Mouse (Mus musculus): ENCODE results near the gene H2-Q6. TPM values are rescaled to one million over a fixed set of nuclear protein-coding genes. Genes with fewer than 3 reads are reported as not detected.
"Not testable (repeated sequence)": the region's sequence is repeated elsewhere in the genome, so short reads cannot be mapped to it uniquely, and the experiment has no call there.

Gene H2-Q6
- polyA plus RNA-seq, 1 experiment from 2014 or later = 1.4 TPM

DNA sequence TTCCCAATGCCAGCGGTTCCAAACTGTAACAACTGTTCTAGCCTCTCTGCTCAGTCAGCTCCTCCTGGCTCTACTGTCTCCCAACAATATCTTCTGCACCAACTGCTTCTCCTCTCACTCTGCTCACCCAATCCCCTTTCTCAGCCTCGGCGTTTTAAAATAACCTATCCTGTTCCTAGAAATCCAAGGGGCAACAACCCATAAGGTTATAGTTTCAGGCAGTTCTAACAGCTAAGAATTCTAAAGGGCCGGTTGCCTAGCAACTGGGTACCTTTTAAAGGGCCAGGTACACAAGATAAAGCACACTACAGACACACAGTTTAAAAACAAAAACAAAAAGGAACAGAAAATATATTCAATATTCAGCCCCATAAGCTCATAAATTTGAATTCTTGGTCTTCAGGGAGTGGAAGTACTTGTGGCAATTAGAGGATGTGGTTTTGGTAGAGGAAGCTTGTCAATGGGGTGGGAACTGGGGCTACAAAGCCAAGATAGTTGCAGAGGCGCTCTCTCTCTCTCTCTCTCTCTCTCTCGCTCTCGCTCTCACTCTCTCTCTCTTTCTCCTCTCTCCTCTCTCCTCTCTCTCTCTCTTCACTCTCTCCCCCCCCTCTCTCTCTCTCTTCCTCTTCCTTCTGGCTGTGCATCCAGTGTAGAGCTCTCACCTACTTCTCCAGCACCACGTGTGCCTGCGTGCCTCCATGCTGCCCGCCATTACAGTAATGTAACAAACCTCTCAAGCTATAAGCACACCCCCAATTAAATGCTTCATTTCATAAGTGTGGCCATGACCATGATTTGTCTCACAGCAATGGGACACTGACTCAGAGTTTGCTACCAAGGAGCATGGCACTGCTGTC is 9.1 kb upstream of the H2-Q6 start:
- not testable (repeated sequence) for H3K4me3 ChIP-seq (ENCODE audit: low read depth, low read length); H3K4me1 ChIP-seq (ENCODE audit: control insufficient read depth, insufficient read depth, low read length); H3K4me2 ChIP-seq (ENCODE audit: low read depth, low read length); H3K36me3 ChIP-seq (ENCODE audit: control insufficient read depth, insufficient read depth, low read length); H3K27me3 ChIP-seq (ENCODE audit: control insufficient read depth, insufficient read depth, low read length); H3K9me3 ChIP-seq (ENCODE audit: control insufficient read depth, low read length); H3K9ac ChIP-seq (replicated peaks; ENCODE audit: low read depth, low read length); H3K27ac ChIP-seq (ENCODE audit: low read depth, low read length)
- ATAC-seq (ENCODE audit: low read depth) = peak; percentile 71; the same call in 1 of the 2 replicates
- WGBS = no CpG with 5 or more reads among the region's 10 CpGs

DNA sequence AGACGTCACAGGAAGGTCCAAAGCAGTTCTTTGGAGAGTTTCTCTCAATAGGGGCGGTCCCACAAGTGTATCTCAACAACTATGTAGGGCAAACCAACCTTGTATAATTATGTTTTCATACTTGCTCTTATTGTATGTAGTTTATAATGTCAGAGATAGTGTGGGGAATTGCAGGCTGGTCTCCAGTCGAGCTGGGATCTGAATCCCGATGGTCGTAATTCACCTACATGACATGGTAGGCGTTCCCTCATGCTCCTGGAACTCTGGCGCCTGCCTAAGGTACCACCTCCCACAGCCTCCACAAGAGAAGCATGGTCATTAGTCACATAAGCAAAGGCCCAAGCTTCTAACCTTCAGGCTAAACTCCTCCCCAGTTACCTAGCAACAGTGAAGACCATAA is 5.9 kb upstream of the H2-Q6 start:
- Histone ChIP-seq H3K27ac (ENCODE audit: low read depth, low read length) (no peak overlapping the region), H3K27me3 (ENCODE audit: control insufficient read depth, insufficient read depth, low read length) (no peaks in the 10 kb centered on the region), H3K4me1 (ENCODE audit: control insufficient read depth, insufficient read depth, low read length) (no peaks in the 10 kb centered on the region), H3K4me3 (ENCODE audit: low read depth, low read length) (no peak overlapping the region), H3K36me3 (ENCODE audit: control insufficient read depth, insufficient read depth, low read length) (no peaks in the 10 kb centered on the region), H3K9ac (replicated peaks; ENCODE audit: low read depth, low read length) (no peak overlapping the region), H3K4me2 (ENCODE audit: low read depth, low read length) (no peak overlapping the region), H3K9me3 (ENCODE audit: control insufficient read depth, low read length) (no peaks in the 10 kb centered on the region)
- ATAC-seq (ENCODE audit: low read depth) = no peak
- WGBS = 49% methylated on average over 7 of the region's 7 CpGs

DNA sequence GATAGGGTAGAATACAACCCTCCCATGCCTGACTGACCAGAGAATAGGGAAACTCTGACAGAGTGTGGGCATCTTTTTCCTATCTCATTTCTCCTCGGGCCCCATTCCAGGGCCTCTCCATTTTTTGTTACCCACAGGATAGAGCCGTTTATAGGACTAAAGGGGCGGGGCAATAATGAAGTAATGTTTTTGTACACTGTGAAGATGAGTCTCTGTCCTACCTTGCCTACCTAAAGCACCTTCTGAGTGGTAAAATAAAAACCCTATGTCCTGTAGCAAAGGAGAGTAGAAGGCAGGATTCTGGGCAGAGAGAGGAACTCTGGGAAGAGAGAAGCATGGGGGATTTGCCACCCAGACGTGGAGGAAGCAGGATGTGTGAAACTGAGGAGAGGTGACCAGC is 5.1 kb upstream of the H2-Q6 start:
- not testable (repeated sequence) for H3K4me2 ChIP-seq (ENCODE audit: low read depth, low read length); H3K4me1 ChIP-seq (ENCODE audit: control insufficient read depth, insufficient read depth, low read length); ATAC-seq (ENCODE audit: low read depth); H3K27me3 ChIP-seq (ENCODE audit: control insufficient read depth, insufficient read depth, low read length); H3K36me3 ChIP-seq (ENCODE audit: control insufficient read depth, insufficient read depth, low read length); H3K9ac ChIP-seq (replicated peaks; ENCODE audit: low read depth, low read length); H3K4me3 ChIP-seq (ENCODE audit: low read depth, low read length); H3K9me3 ChIP-seq (ENCODE audit: control insufficient read depth, low read length); H3K27ac ChIP-seq (ENCODE audit: low read depth, low read length)
- WGBS = 76% methylated on average over 4 of the region's 4 CpGs

DNA sequence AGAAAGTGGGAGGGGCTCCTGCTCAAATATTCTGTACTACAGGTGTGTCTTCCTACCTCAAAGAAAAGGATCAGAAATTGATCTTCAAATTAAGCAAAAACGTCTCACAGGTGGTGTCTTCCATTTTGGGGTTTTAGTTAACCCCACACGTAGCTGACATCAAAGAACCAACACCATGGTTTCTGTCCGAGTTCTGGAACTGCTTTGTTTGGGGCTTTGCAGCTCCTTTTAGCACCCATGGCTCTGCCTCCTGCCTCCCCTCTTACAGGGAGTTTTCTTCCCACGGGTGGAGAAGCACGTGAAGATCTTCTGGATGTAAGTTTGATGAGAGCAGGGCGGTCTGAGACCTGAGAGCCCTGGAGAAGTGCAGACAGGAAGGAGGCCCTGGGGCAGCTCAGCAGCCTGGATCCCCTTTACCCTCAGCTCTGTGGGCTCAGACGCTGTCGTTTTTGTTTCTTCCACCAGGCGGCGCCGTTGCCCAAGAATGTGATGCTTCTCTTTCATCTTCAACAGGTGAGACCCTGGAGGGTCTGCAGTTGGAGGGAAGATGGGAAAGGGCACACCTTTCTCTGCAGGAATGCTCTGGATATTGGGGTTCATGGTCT is 4.3 kb upstream of the H2-Q6 start:
- H3K9me3 ChIP-seq (ENCODE audit: control insufficient read depth, low read length); H3K36me3 ChIP-seq (ENCODE audit: control insufficient read depth, insufficient read depth, low read length); H3K27ac ChIP-seq (ENCODE audit: low read depth, low read length); H3K9ac ChIP-seq (replicated peaks; ENCODE audit: low read depth, low read length); H3K4me1 ChIP-seq (ENCODE audit: control insufficient read depth, insufficient read depth, low read length); H3K4me3 ChIP-seq (ENCODE audit: low read depth, low read length); H3K27me3 ChIP-seq (ENCODE audit: control insufficient read depth, insufficient read depth, low read length); ATAC-seq (ENCODE audit: low read depth); H3K4me2 ChIP-seq (ENCODE audit: low read depth, low read length): not testable (repeated sequence)
- WGBS = 19% methylated on average over 11 of the region's 11 CpGs

DNA sequence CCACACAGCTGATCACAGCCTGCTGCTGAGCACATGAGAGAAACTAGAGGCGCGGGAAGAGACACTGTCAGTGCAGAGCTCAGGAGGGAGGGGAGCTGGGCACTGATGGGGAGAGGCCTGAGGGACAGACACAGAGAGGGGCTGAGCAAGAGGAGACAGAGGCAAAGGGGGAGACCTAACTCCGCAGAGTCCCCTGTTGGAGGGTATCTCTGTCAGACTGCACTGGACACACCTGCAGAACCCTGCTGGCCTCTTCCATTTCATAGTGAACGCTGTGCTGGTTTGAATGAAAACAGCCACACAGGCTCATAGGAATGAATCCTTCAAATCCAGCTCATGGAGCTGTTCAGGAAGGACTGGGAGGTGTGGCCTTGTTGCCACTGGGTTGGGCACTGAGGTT is 3.3 kb upstream of the H2-Q6 start:
- not testable (repeated sequence) for H3K4me2 ChIP-seq (ENCODE audit: low read depth, low read length); H3K27ac ChIP-seq (ENCODE audit: low read depth, low read length); H3K36me3 ChIP-seq (ENCODE audit: control insufficient read depth, insufficient read depth, low read length); H3K9ac ChIP-seq (replicated peaks; ENCODE audit: low read depth, low read length); ATAC-seq (ENCODE audit: low read depth); H3K27me3 ChIP-seq (ENCODE audit: control insufficient read depth, insufficient read depth, low read length); H3K4me1 ChIP-seq (ENCODE audit: control insufficient read depth, insufficient read depth, low read length); H3K9me3 ChIP-seq (ENCODE audit: control insufficient read depth, low read length); H3K4me3 ChIP-seq (ENCODE audit: low read depth, low read length)
- 93% methylated on average over 4 of the region's 4 CpGs for WGBS

DNA sequence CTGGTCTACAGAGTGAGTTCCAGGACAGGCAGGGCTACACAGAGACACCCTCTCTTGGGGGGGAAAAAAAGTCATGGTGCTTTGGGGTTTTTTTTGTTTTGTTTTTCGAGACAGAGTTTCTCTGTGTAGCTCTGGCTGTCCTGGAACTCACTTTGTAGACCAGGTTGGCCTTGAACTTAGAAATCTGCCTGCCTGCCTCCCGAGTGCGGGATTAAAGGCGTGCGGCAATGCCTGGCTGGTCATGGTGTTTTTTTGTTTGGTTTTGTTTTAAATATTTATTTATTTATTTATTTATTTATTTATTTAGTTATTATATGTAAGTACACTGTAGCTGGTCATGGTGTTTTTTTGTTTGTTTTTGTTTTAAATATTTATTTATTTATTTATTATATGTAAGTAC is 2.3 kb upstream of the H2-Q6 start:
- H3K4me2 ChIP-seq (ENCODE audit: low read depth, low read length); H3K4me1 ChIP-seq (ENCODE audit: control insufficient read depth, insufficient read depth, low read length); H3K9ac ChIP-seq (replicated peaks; ENCODE audit: low read depth, low read length); H3K27ac ChIP-seq (ENCODE audit: low read depth, low read length); ATAC-seq (ENCODE audit: low read depth); H3K27me3 ChIP-seq (ENCODE audit: control insufficient read depth, insufficient read depth, low read length); H3K4me3 ChIP-seq (ENCODE audit: low read depth, low read length); H3K9me3 ChIP-seq (ENCODE audit: control insufficient read depth, low read length); H3K36me3 ChIP-seq (ENCODE audit: control insufficient read depth, insufficient read depth, low read length): not testable (repeated sequence)
- WGBS = 89% methylated on average over 5 of the region's 5 CpGs

DNA sequence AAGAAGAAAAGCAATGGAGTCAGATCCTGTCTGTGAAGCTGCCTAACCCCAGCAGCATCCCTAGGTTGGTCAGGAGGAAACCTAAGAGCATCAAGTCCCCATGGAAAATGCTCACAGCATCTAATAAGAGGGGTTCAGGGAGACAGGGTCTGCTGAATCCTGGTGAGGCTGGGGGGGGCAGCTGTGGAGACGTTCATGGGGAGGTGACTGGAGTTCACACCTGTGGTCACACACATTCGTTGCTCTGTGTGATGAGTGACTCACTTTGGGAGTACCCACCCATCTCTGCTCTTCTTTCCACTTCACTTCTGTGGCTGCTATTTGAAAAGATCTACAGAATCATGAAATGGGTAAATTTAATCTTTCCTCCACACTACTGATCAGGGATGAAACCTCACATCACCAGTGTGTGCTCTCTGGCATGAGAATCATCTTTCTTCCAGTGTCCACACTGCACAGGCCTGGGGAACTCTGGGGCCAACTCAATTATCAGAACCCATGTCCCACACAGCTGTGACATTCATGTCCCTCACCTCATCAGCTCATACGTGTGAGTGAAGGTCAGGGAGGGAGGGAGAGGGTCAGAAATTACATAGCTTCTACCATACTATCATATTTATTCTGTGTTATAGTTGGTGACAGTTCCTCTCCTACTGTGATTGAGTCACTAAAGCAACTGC is 1.4 kb upstream of the H2-Q6 start:
- H3K27ac ChIP-seq (ENCODE audit: low read depth, low read length); ATAC-seq (ENCODE audit: low read depth): not testable (repeated sequence)
- WGBS = 74% methylated on average over 3 of the region's 3 CpGs

DNA sequence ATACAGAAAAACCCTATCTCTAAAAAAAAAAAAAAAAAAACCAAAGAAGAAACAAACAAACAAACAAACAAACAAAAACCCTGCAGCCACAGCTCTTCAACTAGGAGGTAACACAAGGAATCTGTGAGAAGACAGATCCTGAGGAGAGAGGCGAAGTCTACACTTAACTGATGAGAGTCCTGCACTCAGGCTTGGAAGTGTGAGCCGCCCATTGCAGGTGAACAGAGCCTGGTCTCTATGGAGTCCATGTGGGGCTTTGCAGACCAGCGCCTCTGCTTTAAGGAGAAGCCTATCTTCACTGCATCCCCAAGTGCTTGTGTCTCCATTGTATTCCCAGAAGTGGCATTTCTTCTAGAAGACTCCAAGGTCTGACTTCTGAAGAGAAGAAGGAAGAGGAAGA is 544 bp upstream of the H2-Q6 start:
- not testable (repeated sequence) for ATAC-seq (ENCODE audit: low read depth); H3K27me3 ChIP-seq (ENCODE audit: control insufficient read depth, insufficient read depth, low read length); H3K36me3 ChIP-seq (ENCODE audit: control insufficient read depth, insufficient read depth, low read length); H3K4me1 ChIP-seq (ENCODE audit: control insufficient read depth, insufficient read depth, low read length); H3K27ac ChIP-seq (ENCODE audit: low read depth, low read length); H3K4me3 ChIP-seq (ENCODE audit: low read depth, low read length); H3K9me3 ChIP-seq (ENCODE audit: control insufficient read depth, low read length); H3K4me2 ChIP-seq (ENCODE audit: low read depth, low read length); H3K9ac ChIP-seq (replicated peaks; ENCODE audit: low read depth, low read length)
- 87% methylated on average over 3 of the region's 3 CpGs for WGBS

More for the DNA sequence above, 1.4 kb upstream of the H2-Q6 start:
- not testable (repeated sequence) for H3K4me1 ChIP-seq (ENCODE audit: control insufficient read depth, insufficient read depth, low read length); H3K4me3 ChIP-seq (ENCODE audit: low read depth, low read length); H3K4me2 ChIP-seq (ENCODE audit: low read depth, low read length); H3K27me3 ChIP-seq (ENCODE audit: control insufficient read depth, insufficient read depth, low read length); H3K36me3 ChIP-seq (ENCODE audit: control insufficient read depth, insufficient read depth, low read length); H3K9me3 ChIP-seq (ENCODE audit: control insufficient read depth, low read length); H3K9ac ChIP-seq (replicated peaks; ENCODE audit: low read depth, low read length)

DNA sequence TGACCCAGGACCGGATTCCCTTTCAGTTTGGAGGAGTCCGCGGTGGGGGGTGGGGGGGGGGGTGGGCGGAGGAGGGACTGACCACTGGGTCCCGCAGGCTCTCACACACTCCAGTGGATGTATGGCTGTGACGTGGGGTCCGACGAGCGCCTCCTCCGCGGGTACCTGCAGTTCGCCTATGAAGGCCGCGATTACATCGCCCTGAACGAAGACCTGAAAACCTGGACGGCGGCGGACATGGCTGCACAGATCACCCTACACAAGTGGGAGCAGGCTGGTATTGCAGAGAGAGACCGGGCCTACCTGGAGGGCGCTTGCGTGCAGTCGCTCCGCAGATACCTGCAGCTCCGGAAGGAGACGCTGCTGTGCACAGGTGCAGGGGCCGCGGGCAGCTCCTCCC is 824 bp downstream of the H2-Q6 start:
- Histone ChIP-seq H3K4me2 (ENCODE audit: low read depth, low read length) (peak overlapping the region; percentile 54; the same call in 1 of the 2 replicates), H3K4me3 (ENCODE audit: low read depth, low read length) (peak overlapping the region; percentile 29; the same call in 1 of the 2 replicates)
- peak; percentile 52 for ATAC-seq (ENCODE audit: low read depth)
- H3K9ac ChIP-seq (replicated peaks; ENCODE audit: low read depth, low read length); H3K4me1 ChIP-seq (ENCODE audit: control insufficient read depth, insufficient read depth, low read length); H3K36me3 ChIP-seq (ENCODE audit: control insufficient read depth, insufficient read depth, low read length); H3K27ac ChIP-seq (ENCODE audit: low read depth, low read length); H3K27me3 ChIP-seq (ENCODE audit: control insufficient read depth, insufficient read depth, low read length); H3K9me3 ChIP-seq (ENCODE audit: control insufficient read depth, low read length): not testable (repeated sequence)
- 19% methylated on average over 28 of the region's 28 CpGs for WGBS

Measured in neural tube, embryonic 14.5 days (tissue).